In the genomic region with DNA sequence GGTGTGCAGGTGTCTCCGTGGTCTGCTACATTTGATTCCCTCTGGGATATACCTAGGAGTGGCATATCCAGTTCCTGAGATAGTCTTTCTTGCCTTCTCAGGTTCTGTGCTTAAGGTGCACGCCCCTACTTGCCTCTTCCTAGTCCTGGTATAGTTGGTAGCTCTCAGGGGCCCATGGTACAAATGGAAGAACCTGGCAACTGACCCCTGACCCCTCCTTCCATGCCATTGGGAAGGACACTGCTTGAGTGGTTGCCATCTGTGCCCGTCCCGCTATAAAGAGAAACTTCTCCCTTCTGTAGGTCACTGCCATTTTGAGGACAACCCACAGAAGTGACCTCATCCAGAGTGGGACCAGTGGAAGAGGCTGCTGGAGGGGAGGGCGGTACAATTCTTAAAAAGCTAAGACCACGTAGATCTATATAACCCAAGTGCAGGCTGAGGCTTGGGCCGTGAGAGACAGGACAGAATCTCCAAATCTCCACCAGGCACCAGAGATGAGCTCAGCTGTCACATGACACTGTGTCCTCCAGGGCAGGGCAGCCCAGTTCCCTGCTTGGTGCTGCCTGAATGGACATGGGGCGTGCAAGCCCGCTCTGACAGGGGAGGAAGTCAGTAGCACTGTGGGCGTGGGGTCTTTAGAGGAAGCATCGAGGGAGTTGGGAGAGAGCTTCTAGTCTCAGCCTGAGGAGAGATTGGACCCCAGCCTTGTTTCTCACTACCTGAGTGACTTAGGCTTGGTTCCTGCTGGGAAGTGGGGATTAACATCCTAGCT, we compare ENCODE assay signal across 9 mouse cellular contexts. TPM values are rescaled to one million over a fixed set of nuclear protein-coding genes. Genes with fewer than 3 reads are reported as not detected.
DNase-seq lines count a peak whose midpoint lies in the region; ATAC-seq and TF ChIP-seq lines count a peak whose summit lies in the region.
"Had no signal": no experiment of that assay in that cellular context is flagged by ENCODE, and none has a peak within 500 bp of the region (broad histone marks: within the 10 kb centered on the region; RNA-seq: fewer than 3 reads in every experiment).

No protein-coding gene starts in this region.

- H3K4me1 ChIP-seq in liver, embryonic 14.5 days (replicated peaks; ENCODE audit: control insufficient read depth in 2 of 2, insufficient read depth in 2 of 2, low read length in 1 of 2) = peaks cover 29 to 50% of the 10 kb centered on the region in 2 experiments
- H3K4me1 ChIP-seq in heart, embryonic 10.5 days = peaks cover 73% of the 10 kb centered on the region

- no peaks in the 10 kb centered on the region for H3K36me3 ChIP-seq in liver, embryonic 14.5 days (replicated peaks; ENCODE audit: control insufficient read depth, insufficient read depth, low read depth)
- 0 out of 2 replicates have a peak, but pooled peaks cover 4% of the 10 kb centered on the region for H3K36me3 ChIP-seq in heart, embryonic 10.5 days

- 57% methylated on average over 11 of the region's 11 CpGs for WGBS in liver, embryonic 14.5 days (ENCODE audit: insufficient replicate concordance)
- 74% methylated on average over 11 of the region's 11 CpGs for WGBS in heart, embryonic 10.5 days

- H3K9ac ChIP-seq in liver, embryonic 14.5 days (replicated peaks) = peak overlapping the region; percentile 91; the same call in 1 of the 2 replicates

- H3K4me2 ChIP-seq in liver, embryonic 14.5 days (ENCODE audit: low read depth) = 0 out of 2 replicates have a peak overlapping the region, but pooled peaks have one; percentile 88

- no peak for TF ChIP-seq EP300 in liver, embryonic 14.5 days (IDR thresholded peaks at IDR 0.05; ENCODE audit: low read depth)

- peak; percentile 65 for DNase-seq in cerebellum, adult 11-12 months
- no peak for DNase-seq in cerebellum, postnatal 36 days
- peak; percentile 60 for DNase-seq in right cerebral cortex, adult 18-20 months
- DNase-seq in right cerebral cortex, postnatal 25 days = no peak
- no peak for DNase-seq in liver, embryonic 14.5 days (ENCODE audit: low read depth in 3 of 3, low spot score in 3 of 3)
- no peak for DNase-seq in heart, embryonic 10.5 days (ENCODE audit: low spot score)

- no peak for TF ChIP-seq CTCF in liver, embryonic 14.5 days (IDR thresholded peaks at IDR 0.05; ENCODE audit: low read depth)

- no peak overlapping the region for H3K27ac ChIP-seq in liver, embryonic 14.5 days
- no peak overlapping the region; the same call in 1 of the 2 replicates for H3K27ac ChIP-seq in heart, embryonic 10.5 days

- H3K4me3 ChIP-seq in liver, embryonic 14.5 days (ENCODE audit: insufficient read depth in 1 of 2, low read depth in 2 of 2, low read length in 2 of 2) = no peak overlapping the region
- no peak overlapping the region for H3K4me3 ChIP-seq in heart, embryonic 10.5 days

- no peaks in the 10 kb centered on the region for H3K9me3 ChIP-seq in liver, embryonic 14.5 days (ENCODE audit: control insufficient read depth, low read length)
- H3K9me3 ChIP-seq in heart, embryonic 10.5 days = no peaks in the 10 kb centered on the region
- H3K9me3 ChIP-seq: embryonic facial prominence, embryonic 12.5 days had no signal

- H3K27me3 ChIP-seq in liver, embryonic 14.5 days (ENCODE audit: control insufficient read depth, insufficient read depth, low read length) = no peaks in the 10 kb centered on the region
- no peaks in the 10 kb centered on the region for H3K27me3 ChIP-seq in heart, embryonic 10.5 days (ENCODE audit: insufficient read depth, poor library complexity, severe bottlenecking)
- H3K27me3 ChIP-seq: embryonic facial prominence, embryonic 12.5 days had no signal

- no peak for ATAC-seq in liver, embryonic 14.5 days (ENCODE audit: insufficient read depth)
- ATAC-seq in neutrophil, adult 5-6 weeks (ENCODE audit: extremely low read depth, insufficient number of reproducible peaks, low FRiP score, poor library complexity, severe bottlenecking) = peak; percentile 43
- ATAC-seq in erythroblast, adult 5-6 weeks (replicated peaks; ENCODE audit: low FRiP score, poor library complexity, severe bottlenecking) = no peak

RNA-seq across cellular contexts. Expression of a gene that starts 10.2 kb away (rescaled TPM):
- 1.8 and 2.2 TPM in 2 replicates for polyA plus RNA-seq in liver, embryonic 14.5 days (2012; rRNA removed)
- polyA plus RNA-seq in liver, embryonic 14.5 days (2014; fragmentation: Nextera tagmentation; extraction: Ambion mirVana) = 1.0 and 1.2 TPM in 2 replicates
- 175 and 183 TPM in 2 replicates for total RNA-seq in neutrophil, adult 5-6 weeks (2017)
- total RNA-seq in erythroblast, adult 5-6 weeks (2015; ENCODE audit: low replicate concordance) = 7.7 and 12.9 TPM in 2 replicates
- total RNA-seq in erythroblast, adult 5-6 weeks (2017; ENCODE audit: low replicate concordance) = 5.4 and 8.5 TPM in 2 replicates
- 4.6 and 5.4 TPM in 2 replicates for polyA plus RNA-seq in heart, embryonic 10.5 days (2016; fragmentation: Nextera tagmentation; extraction: Ambion mirVana)

Comparison
In these comparisons a context has a peak if more than half of its experiments do, and no peak if none do; other contexts are left out.
1. DNase-seq: peak in cerebellum, adult 11-12 months (single experiment) and right cerebral cortex, adult 18-20 months (single experiment); none in cerebellum, postnatal 36 days (0 of 2), right cerebral cortex, postnatal 25 days (single experiment), liver, embryonic 14.5 days (0 of 3) and heart, embryonic 10.5 days (single experiment).
2. RNA of a gene that starts 10.2 kb away (total RNA-seq): 175 to 183 TPM in neutrophil, adult 5-6 weeks; 5.4 to 12.9 TPM in erythroblast, adult 5-6 weeks; every median in the first group is over 10 times any median in the second.